Mouse (Mus musculus) neutrophil, adult 59 days (primary cell): ENCODE measurements around the gene Pfpl. TPM values are rescaled to one million over a fixed set of nuclear protein-coding genes. Genes with fewer than 3 reads are reported as not detected.

Experiments
- total RNA-seq, 2 experiments: library from RNA; stranded (reverse); gene quantifications; 1 replicate in 1 of 2; 2 replicates in 1 of 2; pipeline ENCODE4 v1.2.4; 2023

The Pfpl gene
- not detected for total RNA-seq

DNA sequence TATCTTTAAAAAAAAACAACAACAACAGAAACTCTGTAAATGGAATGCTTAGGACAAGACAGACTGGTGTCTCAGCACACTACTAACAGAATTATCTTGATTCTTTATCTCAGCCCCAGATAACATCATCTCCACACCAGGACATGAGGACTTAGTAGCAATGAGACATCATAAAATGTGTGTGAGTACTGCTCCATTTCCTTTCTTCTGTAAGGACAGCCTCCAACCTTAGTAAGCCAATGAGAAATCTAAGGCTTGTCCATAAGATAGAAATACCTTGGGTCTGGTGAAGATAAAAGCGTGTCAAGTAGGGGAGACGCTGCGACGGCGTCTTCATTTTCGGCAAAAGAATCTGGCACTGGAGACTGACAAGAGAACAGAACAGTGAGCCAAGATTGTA lies at the start of gene Pfpl:
Gene Pfpl (plus strand): TSS at position 301 of the 400 bp plus-strand sequence.

DNA sequence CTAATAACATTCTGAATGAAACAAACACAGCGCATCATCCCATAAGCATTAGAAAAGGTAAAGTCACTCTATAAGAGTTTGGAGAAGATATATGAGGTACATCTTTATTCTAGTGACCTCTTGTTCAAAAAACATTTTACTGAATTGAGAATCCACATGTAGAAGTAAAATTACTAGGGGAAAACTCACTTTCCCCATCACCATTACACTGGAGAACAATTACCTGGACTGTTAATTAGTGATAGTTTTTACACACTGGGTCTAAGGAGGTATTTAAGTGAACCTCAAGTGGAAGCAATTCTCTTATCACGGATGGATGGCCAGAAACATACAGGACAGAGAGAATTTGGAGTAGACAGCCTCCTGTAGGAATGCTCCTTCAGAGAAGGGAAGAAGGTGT lies 40.7 kb upstream of the Pfpl start, which contains the start of gene Olfr1440:
Gene Olfr1440 (plus strand): TSS at position 301 of the 400 bp plus-strand sequence.

DNA sequence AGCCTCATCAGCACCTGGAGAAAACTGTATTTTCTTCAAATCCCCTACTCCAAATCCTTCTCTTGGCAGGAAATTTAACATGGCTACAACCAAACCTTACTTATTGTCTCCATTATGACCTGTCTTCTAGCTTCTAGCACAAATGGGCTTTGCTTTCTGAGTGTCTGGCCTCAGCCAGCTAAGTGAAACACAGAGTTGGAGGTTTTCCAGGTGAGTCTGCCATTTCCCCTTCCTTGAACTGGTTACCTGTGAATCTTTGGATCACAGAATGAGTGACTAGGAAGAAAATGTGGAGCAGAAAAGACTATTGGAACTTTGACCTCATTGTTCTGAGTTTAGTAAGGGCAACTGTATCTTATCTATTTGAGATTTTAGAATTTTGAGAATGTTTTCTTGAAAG lies 10.3 kb upstream of the Pfpl start, which contains the start of gene Olfr1441:
Gene Olfr1441 (plus strand): TSS at position 73 of the 400 bp plus-strand sequence.

DNA sequence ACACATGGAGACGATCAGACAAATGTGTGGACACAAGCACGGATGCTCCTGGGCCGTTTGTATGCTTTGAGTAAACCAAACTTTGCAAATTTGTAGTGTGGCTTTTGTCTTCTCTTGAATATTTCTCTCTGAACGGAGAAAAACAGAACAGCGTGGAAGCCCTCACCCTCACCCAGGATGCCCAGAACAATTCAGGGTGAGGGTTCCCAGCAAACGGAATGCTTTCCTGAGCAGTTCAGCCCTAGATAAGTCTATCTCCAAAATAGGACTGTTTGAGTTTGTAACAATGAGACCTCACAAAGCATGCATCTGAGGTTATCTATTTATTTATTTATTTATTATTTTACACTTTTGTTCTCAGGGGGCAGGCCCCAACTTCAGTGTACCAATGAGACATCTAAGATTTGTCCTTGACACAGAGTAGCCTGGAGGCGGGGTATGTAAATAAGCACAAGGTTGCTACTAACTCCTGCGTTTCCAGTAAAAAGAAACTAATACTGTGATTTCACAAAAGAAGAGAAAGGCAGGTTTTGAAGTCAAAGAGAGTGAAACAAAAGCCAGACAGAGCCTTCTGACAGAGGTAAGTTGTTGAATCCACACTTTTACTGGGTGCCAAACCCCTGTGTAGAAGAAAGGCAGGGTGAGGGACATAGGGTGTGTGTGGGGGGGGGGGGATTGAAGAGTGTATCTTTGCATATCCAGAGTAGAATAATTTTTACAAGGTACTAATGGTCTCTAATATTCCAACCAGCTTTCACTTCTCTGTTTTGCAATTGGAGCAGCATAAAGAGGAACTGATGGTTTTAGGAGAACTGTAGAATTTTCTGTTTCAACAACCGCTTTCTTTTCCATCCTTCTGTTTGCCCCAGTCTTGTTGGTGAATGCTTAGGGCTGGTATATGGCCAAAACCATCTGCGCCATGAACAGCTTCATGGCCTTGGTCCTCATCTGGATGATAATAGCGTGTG lies 32.9 kb downstream of the Pfpl start, which contains the start of gene Mpeg1:
Gene Mpeg1 (plus strand): TSS at position 498 of the 968 bp plus-strand sequence.

Other genes with a start within 250 kb of the Pfpl start
- gene Olfr1431, start 227.3 kb upstream of the Pfpl start, total RNA-seq: not detected
- not detected for gene Olfr1432, start 195.3 kb upstream of the Pfpl start, total RNA-seq
- not detected for gene Olfr262, start 186.2 kb upstream of the Pfpl start, total RNA-seq
- gene Olfr235, start 166.9 kb upstream of the Pfpl start, total RNA-seq: not detected
- gene Olfr1434, start 148.1 kb upstream of the Pfpl start, total RNA-seq: not detected
- not detected for gene Olfr1436, start 128.8 kb upstream of the Pfpl start, total RNA-seq
- gene Olfr1437, start 102.8 kb upstream of the Pfpl start, total RNA-seq: not detected
- not detected for gene Olfr1438-ps1, start 92.0 kb upstream of the Pfpl start, total RNA-seq
- not detected for gene Olfr1440, start 40.6 kb upstream of the Pfpl start, total RNA-seq
- gene Olfr1441, start 10.5 kb upstream of the Pfpl start, total RNA-seq: not detected
- 100 to 1,000 TPM; 664 to 920 TPM for gene Mpeg1, start 32.9 kb downstream of the Pfpl start, total RNA-seq
- 10 to 100 TPM; 19.1 to 19.3 TPM for gene Dtx4, start 73.5 kb downstream of the Pfpl start, total RNA-seq
- gene Fam111a, start 117.8 kb downstream of the Pfpl start, total RNA-seq: 100 to 1,000 TPM; 142 to 153 TPM
- not detected for gene Gm4952, start 172.1 kb downstream of the Pfpl start, total RNA-seq
- gene Glyat, start 205.4 kb downstream of the Pfpl start, total RNA-seq: not detected
- not detected for gene Olfr1442, start 242.5 kb downstream of the Pfpl start, total RNA-seq